Mouse (Mus musculus): ENCODE measurements at regions not wholly inside any gene's neighbourhood (a gene's known extent, or its start where the extent isn't known, plus 50 kb on each side); places are given as distances from the start of the nearest gene placed in this dataset.

DNA sequence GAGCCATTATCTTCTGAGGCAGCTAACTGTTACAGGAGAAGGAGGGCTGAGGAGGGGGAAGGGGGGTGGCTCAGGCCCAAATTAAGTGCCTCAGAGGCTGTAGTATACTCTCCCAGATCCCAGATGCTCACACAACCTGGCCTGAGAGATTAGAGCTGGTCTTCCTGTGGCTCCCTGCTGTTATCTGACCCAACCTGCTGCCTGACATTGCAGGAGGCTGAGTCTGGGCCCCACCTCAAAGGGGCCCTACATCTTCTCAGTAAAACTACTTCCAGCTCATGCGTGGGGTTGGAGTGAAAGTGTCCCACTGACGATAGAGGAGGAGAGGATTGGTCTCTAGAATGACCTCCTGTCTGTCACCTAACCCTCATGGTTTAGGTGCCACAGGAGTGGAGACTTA lies 64.0 kb upstream of the Lmo2 start:
- no peak for DNase-seq

DNA sequence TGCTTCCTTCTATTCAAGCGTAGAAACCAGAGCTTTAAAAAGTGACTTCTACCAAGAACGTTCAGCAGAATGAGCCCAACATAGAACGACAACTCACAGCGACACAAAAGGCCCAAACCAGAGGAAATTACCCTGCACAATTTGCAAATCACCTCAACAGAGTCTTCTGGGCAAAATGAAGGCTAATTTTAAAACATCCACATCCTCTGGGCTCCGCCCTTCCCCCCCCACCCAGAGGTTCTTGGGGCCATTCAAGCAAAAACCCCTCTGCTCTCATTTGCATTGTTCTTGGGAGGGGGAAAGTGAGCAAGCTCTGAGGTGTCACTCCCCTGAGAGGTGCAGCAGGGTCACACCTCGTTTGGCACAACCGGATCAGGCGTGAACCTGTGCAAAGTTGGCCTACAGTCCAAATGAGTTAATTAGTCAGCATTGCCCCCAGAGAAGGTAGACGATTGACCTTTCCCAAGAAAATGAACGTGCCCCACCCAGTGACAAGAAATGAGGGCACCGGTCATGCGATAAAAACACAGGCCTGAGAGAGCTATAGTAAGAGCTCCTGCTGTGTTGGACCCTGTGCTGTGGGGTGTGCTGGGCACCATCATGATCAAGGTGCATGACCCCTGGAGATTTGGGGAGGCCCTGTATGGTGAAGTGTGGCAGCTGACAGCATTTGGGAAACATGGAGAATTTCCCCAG lies 62.7 kb upstream of the Lmo2 start:
- DNase-seq = no peak

DNA sequence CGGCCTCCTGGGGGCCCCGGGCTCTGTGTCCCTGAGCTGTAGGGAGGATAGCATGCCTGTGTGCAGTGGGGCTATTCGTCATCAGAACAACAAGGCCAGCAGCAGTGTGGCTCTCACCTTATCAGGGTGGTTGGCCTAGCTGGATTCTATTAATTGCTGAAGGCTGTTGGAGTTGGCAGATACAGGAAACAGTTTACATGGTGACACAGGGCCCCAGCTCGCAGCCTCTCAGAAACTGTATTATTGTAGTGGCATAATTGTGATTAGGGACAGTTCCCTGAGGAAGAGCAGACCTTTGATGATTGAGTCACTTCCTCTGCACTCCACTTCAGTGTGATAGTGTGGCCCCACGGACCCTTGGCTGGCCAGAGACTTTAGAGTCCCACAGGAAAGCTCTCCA lies 61.6 kb upstream of the Lmo2 start:
- DNase-seq = no peak

DNA sequence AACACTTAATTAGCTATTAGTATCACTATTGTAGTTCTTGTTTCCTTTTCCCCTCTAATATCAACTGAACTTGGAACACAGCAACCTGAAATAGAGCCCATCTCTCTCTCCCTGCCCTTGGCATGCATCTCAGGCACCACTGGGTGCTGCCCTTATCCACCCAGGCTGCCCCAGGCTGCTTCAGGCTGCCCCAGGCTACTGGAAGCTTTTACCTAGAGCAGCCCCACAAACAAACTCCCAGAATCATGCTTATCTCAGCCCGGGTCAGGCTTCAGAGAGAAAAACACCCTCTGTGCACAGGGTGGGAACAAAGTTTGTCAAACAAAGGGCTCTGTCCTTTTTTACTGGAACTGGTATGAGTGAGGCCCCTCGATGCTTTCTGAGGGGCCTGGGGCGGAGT lies 61.0 kb upstream of the Lmo2 start:
- DNase-seq = no peak

DNA sequence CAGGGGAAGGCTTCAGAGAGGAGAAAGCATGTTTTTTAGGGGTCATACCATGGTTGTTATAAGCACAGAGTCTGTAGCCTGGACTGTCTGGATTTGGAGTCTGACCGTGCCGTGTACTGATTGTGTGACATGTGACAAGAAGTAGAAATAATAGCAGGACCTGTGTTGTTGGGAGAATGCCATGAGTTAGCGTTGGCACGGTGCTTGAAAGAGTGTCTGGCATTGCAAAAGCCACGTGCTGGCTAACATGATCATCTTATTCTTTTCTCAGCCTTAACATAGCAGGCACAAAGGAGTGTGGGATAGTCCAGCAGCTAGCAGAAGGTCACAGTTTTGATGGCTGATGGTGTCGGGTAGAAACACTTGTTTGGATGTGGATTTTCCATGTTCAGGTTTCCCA lies 58.1 kb upstream of the Lmo2 start:
- no peak for DNase-seq

DNA sequence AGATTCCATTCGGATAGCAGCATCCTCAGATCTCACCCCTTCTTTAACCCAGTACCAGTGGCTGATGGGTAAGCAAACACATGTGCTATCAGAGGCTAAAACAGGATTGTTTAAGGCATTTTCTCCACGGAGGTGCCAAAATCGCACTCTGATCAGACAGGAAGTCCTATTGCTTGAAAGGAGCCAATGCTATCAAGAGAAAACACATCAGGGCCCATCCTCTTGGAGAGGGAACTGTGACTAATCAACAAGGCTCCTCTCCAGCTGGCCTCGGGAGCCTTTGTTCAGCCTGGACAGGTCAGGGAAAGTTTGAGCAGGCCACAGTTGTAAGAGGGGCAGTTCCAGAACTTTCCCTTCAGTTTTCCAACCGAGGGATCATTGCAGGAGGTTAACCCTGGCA lies 57.4 kb upstream of the Lmo2 start:
- DNase-seq = no peak

DNA sequence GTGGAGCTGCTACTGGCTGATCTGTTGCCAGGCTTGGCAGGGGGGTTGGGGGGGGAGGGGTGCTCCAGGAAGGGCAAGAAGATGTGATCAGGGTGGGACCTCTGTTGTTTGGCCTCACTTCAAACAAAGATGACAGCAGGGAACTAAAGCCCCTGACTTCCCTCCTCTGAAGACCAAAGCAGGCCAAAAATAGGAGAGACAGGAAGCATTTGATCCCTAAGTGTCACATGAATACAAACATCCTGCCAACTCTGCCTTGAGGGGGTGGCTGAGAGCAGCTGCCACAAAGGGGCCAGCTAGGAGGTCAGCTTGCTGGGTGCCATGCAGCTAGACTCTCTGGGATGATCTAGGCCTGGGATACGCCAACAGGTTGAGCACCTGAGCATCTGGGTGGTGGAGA lies 56.3 kb upstream of the Lmo2 start:
- DNase-seq = no peak

DNA sequence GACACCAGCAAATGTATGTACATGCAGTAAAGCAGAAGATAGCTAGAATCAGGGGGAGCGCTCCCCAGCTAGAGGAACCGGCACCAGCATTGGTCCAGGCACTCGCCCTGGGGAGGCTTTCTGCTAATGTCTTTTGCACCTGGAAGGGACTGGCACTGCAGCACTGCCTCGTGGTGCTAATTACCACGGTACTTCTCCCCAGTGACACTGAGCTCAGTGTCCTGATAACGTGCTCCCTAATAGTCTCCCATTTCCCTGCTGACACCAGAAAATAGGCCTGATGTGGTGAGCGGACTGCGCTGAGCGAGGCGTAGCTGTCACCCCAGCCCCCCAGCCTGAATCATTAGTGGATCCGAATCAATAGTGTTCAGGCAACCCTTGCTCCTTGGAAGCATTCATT lies 55.0 kb upstream of the Lmo2 start:
- DNase-seq = no peak

DNA sequence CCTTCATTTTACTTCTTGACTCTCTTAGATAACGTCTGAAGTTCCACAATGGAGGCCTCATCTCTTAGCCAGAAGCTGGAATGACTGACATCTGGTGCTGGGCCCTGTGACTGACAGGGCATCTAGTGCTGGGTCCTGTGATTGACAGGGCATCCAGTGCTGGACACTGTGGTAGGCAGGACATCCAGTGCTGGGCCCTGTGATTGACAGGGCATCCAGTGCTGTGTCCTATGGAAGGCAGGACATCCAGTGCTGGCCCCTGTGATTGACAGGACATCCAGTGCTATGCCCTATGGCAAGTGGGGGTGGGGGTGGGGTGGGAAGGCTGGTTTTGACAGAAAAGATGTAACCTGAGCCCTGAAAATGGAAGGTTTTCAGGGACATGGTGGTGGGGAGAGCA lies 52.1 kb upstream of the Lmo2 start:
- DNase-seq = no peak

DNA sequence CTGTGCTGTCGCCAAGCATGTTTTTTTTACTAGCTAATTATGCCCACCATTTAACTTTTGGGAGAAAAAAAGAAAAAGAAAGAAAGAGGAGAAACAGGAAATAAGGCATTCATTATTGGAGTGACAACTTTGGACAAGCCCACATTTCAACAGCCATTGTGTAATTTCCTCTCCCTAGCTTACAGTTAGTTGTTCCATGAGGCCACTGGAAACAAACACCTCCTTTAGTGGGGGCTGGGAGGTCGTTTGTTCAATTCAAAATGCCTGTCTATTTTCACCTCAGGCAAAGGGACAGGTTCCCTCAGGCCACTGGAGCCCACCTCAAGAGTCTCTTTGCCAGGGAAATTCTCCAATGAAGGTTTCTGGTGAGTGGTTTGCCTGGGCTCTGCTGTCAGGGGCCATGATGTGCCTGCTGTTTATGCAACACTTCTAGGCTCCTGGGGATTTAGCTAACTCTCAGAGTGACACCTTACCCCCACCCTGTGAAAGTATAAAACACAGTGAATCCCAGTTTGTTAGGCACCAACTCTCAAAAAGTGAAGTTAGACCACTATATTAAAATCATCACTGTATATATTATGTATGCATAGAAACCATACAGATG lies 51.1 kb upstream of the Lmo2 start:
- DNase-seq = no peak

Measured in cerebellum, adult 18-20 months (tissue).